Mouse (Mus musculus) C2C12 (cell line): ENCODE data around the gene Ctsl. TPM values are rescaled to one million over a fixed set of nuclear protein-coding genes. Genes with fewer than 3 reads are reported as not detected.

Experiments
- H3K27me3 ChIP-seq: one replicate; pipeline ENCODE4 v1.6.1; 2011; ENCODE audit not compliant: control insufficient read depth, insufficient read depth, insufficient read length
- H3K36me3 ChIP-seq: one replicate; pipeline ENCODE4 v1.6.1; 2011; ENCODE audit not compliant: control insufficient read depth, insufficient read depth
- H3K4me3 ChIP-seq: one replicate; pipeline ENCODE4 v1.5.1; 2011; ENCODE audit warnings: mild to moderate bottlenecking, control low read depth; ENCODE audit not compliant: poor library complexity, insufficient read depth, severe bottlenecking
- H3K79me2 ChIP-seq: one replicate; pipeline ENCODE4 v1.6.1; 2011; ENCODE audit not compliant: control insufficient read depth, insufficient read depth
- H3K79me3 ChIP-seq: one replicate; pipeline ENCODE4 v1.6.1; 2011; ENCODE audit warnings: low read depth, control low read depth
- H3ac ChIP-seq: one replicate; pipeline ENCODE3; 2011; ENCODE audit warnings: low read depth; ENCODE audit not compliant: control insufficient read depth, insufficient read length
- CEBPB ChIP-seq: IDR thresholded peaks from one replicate; pipeline ENCODE4 v1.6.1; 2011; ENCODE audit warnings: low read depth, mild to moderate bottlenecking, control low read depth, moderate library complexity
- CTCF ChIP-seq: IDR thresholded peaks from one replicate; pipeline ENCODE4 v1.5.1; 2011; ENCODE audit not compliant: control insufficient read depth, insufficient read depth, insufficient read length
- FOSL1 ChIP-seq: IDR thresholded peaks from one replicate; pipeline ENCODE4 v1.8.0; 2011; ENCODE audit warnings: mild to moderate bottlenecking, low read length; ENCODE audit not compliant: poor library complexity, insufficient read depth, severe bottlenecking
- MAX ChIP-seq: IDR thresholded peaks from one replicate; pipeline ENCODE4 v1.6.1; 2011; ENCODE audit warnings: mild to moderate bottlenecking, control low read depth
- MYOD1 ChIP-seq: IDR thresholded peaks from one replicate; pipeline ENCODE4 v1.6.1; 2011; ENCODE audit warnings: low read depth; ENCODE audit not compliant: control insufficient read depth, insufficient read length
- MYOG ChIP-seq: IDR thresholded peaks from one replicate; pipeline ENCODE4 v1.6.1; 2011; ENCODE audit not compliant: control insufficient read depth, insufficient read length; ENCODE audit errors: extremely low read depth
- USF1 ChIP-seq: IDR thresholded peaks from one replicate; pipeline ENCODE4 v1.6.1; 2011; ENCODE audit warnings: low read depth, mild to moderate bottlenecking, control low read depth, moderate library complexity
- polyA plus RNA-seq: library from polyadenylated mRNA; unstranded; fragments of >200 nt; fragmentation: generic; extraction: Trizol; gene quantifications from one replicate; pipeline ENCODE4 v1.2.1, GENCODE M21; 2012; ENCODE audit warnings: missing spikeins

Gene Ctsl
- polyA plus RNA-seq, 1 experiment, result 462 TPM

GRCm38 (mm10) chr13:64400801-64401361 is 30.2 kb upstream of the Ctsl start:
- no peak for TF ChIP-seq CTCF
- no peak for TF ChIP-seq USF1
- TF ChIP-seq MYOD1, result no peak
- TF ChIP-seq MYOG, result no peak
- TF ChIP-seq CEBPB, result no peak
- no peak for TF ChIP-seq FOSL1
- no peak for TF ChIP-seq MAX
- Histone ChIP-seq H3K27me3 (no peaks in the 10 kb centered on the region), H3K36me3 (no peaks in the 10 kb centered on the region), H3K79me3 (no peaks in the 10 kb centered on the region), H3K79me2 (no peaks in the 10 kb centered on the region), H3ac (no peak overlapping the region), H3K4me3 (no peak overlapping the region)

DNA sequence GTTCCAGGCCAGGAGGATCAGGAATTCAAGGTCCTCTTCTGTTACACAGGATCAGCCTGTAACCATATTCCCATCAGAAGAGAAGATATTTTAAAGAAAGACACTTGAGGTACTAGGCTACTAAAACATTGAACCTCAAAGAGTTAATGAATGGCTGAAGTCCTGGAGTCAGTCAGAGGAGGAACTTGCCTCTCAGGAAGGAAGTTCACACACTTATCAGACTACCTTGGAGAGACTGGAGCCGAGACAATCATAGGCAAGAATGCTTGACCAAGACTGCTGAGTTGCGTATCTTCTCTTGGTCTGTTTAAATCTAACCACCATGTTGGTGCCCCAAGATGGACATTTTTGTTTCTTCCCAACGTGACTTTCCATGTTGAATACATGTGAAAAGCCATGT is 29.2 kb upstream of the Ctsl start:
- Histone ChIP-seq H3ac (no peak overlapping the region), H3K36me3 (no peaks in the 10 kb centered on the region), H3K27me3 (no peaks in the 10 kb centered on the region), H3K79me3 (no peaks in the 10 kb centered on the region), H3K79me2 (no peaks in the 10 kb centered on the region), H3K4me3 (no peak overlapping the region)
- TF ChIP-seq USF1 (no peak), CTCF (no peak), FOSL1 (no peak), MYOD1 (no peak), MAX (no peak), CEBPB (no peak), MYOG (no peak)

GRCm38 (mm10) chr13:64398065-64398464 is 27.4 kb upstream of the Ctsl start:
- Histone ChIP-seq H3K79me2 (no peaks in the 10 kb centered on the region), H3K79me3 (no peaks in the 10 kb centered on the region), H3K4me3 (no peak overlapping the region), H3ac (no peak overlapping the region), H3K36me3 (no peaks in the 10 kb centered on the region), H3K27me3 (no peaks in the 10 kb centered on the region)
- no peak for TF ChIP-seq FOSL1
- TF ChIP-seq MYOG, result no peak
- no peak for TF ChIP-seq CTCF
- TF ChIP-seq USF1, result peak; percentile 96
- peak; percentile 64 for TF ChIP-seq CEBPB

DNA sequence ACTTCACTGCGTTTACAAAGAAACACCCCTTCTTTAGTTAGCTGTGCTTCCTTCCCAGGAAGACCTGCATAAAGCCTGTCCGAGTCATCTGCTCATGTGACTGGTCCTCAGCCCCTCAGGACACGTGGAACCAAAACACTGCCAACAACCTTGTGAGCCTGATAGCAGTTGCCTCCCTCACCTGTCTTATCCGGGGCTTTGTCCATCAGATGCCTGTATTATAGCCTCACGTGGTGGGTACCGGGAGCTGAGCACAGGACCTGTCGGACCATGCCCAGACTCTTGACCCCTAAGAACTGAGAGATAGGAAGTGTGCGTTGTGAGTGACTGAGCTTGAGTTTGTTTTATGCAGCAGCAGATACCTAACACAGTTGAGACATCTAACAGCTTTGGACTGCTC is 26.3 kb upstream of the Ctsl start:
- no peaks in the 10 kb centered on the region for H3K79me2 ChIP-seq
- H3K36me3 ChIP-seq, result no peaks in the 10 kb centered on the region
- no peak overlapping the region for H3K4me3 ChIP-seq
- H3ac ChIP-seq, result no peak overlapping the region
- H3K27me3 ChIP-seq, result no peaks in the 10 kb centered on the region
- TF ChIP-seq CEBPB (no peak), MYOG (no peak), USF1 (no peak), FOSL1 (no peak), MAX (no peak), MYOD1 (no peak), CTCF (no peak)
- no peaks in the 10 kb centered on the region for H3K79me3 ChIP-seq

DNA sequence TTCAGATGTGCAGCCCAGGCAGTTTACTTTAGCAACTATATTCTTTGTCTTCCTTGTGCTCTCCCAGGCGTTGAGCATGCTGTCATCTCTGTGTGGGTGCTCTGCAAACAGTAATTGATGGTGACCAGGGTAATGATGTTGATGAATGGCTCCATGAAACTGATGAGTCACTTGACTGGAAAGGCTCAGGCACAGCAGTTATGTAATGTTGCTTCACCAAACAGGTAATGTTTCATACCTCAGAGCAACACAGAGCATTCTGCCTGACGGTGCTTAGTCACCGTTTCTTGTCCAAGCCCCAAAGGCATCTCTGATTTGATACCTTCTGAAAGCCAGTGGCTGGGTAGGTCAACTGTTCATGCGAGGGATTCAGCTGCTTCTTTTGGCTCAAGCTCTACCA is 17.7 kb upstream of the Ctsl start:
- no peaks in the 10 kb centered on the region for H3K79me3 ChIP-seq
- H3K36me3 ChIP-seq, result no peaks in the 10 kb centered on the region
- no peaks in the 10 kb centered on the region for H3K79me2 ChIP-seq
- no peaks in the 10 kb centered on the region for H3K27me3 ChIP-seq
- H3K4me3 ChIP-seq, result no peak overlapping the region
- H3ac ChIP-seq, result no peak overlapping the region
- peak; percentile 44 for TF ChIP-seq CEBPB
- TF ChIP-seq USF1, result no peak

GRCm38 (mm10) chr13:64386048-64386447 is 15.4 kb upstream of the Ctsl start:
- Histone ChIP-seq H3K79me2 (no peaks in the 10 kb centered on the region), H3K36me3 (no peaks in the 10 kb centered on the region), H3ac (no peak overlapping the region), H3K4me3 (no peak overlapping the region), H3K27me3 (no peaks in the 10 kb centered on the region), H3K79me3 (no peaks in the 10 kb centered on the region)
- TF ChIP-seq MYOG, result no peak
- no peak for TF ChIP-seq CTCF
- TF ChIP-seq MAX, result no peak
- no peak for TF ChIP-seq FOSL1
- no peak for TF ChIP-seq USF1
- TF ChIP-seq CEBPB, result no peak
- no peak for TF ChIP-seq MYOD1
